Comparison of ENCODE assay signal across 8 mouse cellular contexts in the genomic region with DNA sequence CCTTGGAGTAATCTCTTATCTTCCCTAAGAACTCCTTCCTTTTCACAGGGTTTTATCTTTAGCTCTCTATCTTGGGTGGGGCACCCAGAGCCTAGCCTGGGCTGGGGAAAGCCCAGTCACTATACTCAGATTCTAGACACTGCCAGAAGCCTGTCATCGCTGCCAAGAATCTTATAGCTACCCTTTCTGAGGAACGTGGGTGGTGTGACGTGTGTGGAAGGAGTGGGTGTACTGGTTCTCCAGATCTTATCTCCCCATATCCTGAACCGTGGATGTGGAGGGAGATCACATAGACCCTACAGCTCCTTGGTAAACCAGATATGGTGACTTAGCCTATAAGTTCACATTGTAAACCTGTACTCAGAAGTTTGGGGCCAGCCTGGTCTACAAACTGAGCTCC. TPM values are rescaled to one million over a fixed set of nuclear protein-coding genes. Genes with fewer than 3 reads are reported as not detected.
DNase-seq lines count a peak whose midpoint lies in the region; ATAC-seq and TF ChIP-seq lines count a peak whose summit lies in the region.

No protein-coding gene starts in this region.

- no peaks in the 10 kb centered on the region for H3K27me3 ChIP-seq in heart, embryonic 11.5 days (ENCODE audit: control insufficient read depth, insufficient read depth, low read length)
- H3K27me3 ChIP-seq in ES-Bruce4 (ENCODE audit: control insufficient read depth, insufficient read depth, low read length, poor library complexity, severe bottlenecking) = no peaks in the 10 kb centered on the region
- peaks cover 28% of the 10 kb centered on the region for H3K27me3 ChIP-seq in hindbrain, embryonic 13.5 days
- H3K27me3 ChIP-seq in lung, postnatal 0 days (replicated peaks; ENCODE audit: insufficient read depth, low read length) = no peaks in the 10 kb centered on the region

- DNase-seq in heart, postnatal 4 days = no peak
- DNase-seq in lung, postnatal 0 days (ENCODE audit: low spot score) = peak; percentile 90
- no peak for DNase-seq in layer of hippocampus, postnatal 25 days (ENCODE audit: extremely low spot score in 1 of 2, low spot score in 1 of 2)
- DNase-seq in retina, postnatal 1 day = no peak
- no peak for DNase-seq in layer of hippocampus, adult 8-10 months (ENCODE audit: low spot score in 2 of 2)

- TF ChIP-seq CTCF in ES-Bruce4 (IDR thresholded peaks at IDR 0.05; ENCODE audit: low read depth, low read length) = no peak
- TF ChIP-seq CTCF in lung, postnatal 0 days (IDR thresholded peaks at IDR 0.05) = no peak

- TF ChIP-seq POLR2A in ES-Bruce4 (IDR thresholded peaks at IDR 0.05; ENCODE audit: insufficient read depth, low read length) = no peak

- no peak for TF ChIP-seq EP300 in ES-Bruce4 (IDR thresholded peaks at IDR 0.05; ENCODE audit: insufficient read depth, low read depth, low read length)
- peak; percentile 83 for TF ChIP-seq EP300 in lung, postnatal 0 days (IDR thresholded peaks at IDR 0.05)

- H3K4me1 ChIP-seq in heart, embryonic 11.5 days (ENCODE audit: control insufficient read depth, insufficient read depth, low read length) = peaks cover 24% of the 10 kb centered on the region
- H3K4me1 ChIP-seq in ES-Bruce4 (ENCODE audit: control insufficient read depth, insufficient read depth, low read length) = peaks cover 6% of the 10 kb centered on the region
- peaks cover 30% of the 10 kb centered on the region for H3K4me1 ChIP-seq in hindbrain, embryonic 13.5 days (replicated peaks)
- H3K4me1 ChIP-seq in lung, postnatal 0 days (ENCODE audit: insufficient read depth, low read depth, low read length) = peaks cover 15% of the 10 kb centered on the region; the same call in 1 of the 2 replicates

- no peak for ATAC-seq in heart, embryonic 11.5 days (replicated peaks; ENCODE audit: insufficient number of reproducible peaks, low FRiP score, low TSS enrichment)
- ATAC-seq in hindbrain, embryonic 13.5 days (ENCODE audit: low FRiP score) = no peak
- ATAC-seq in lung, postnatal 0 days = peak; percentile 39

- 0 out of 2 replicates have a peak, but pooled peaks cover 1% of the 10 kb centered on the region for H3K36me3 ChIP-seq in heart, embryonic 11.5 days (ENCODE audit: control insufficient read depth, insufficient read depth, low read length)
- H3K36me3 ChIP-seq in ES-Bruce4 (ENCODE audit: control insufficient read depth, insufficient read depth, low read length, poor library complexity, severe bottlenecking) = 0 out of 2 replicates have a peak, but pooled peaks cover 1% of the 10 kb centered on the region
- peaks cover 5% of the 10 kb centered on the region for H3K36me3 ChIP-seq in hindbrain, embryonic 13.5 days
- peaks cover 9% of the 10 kb centered on the region; the same call in 1 of the 2 replicates for H3K36me3 ChIP-seq in lung, postnatal 0 days (ENCODE audit: insufficient read depth, low read length)

- H3K4me2 ChIP-seq in heart, embryonic 11.5 days = peak overlapping the region; percentile 97
- H3K4me2 ChIP-seq in hindbrain, embryonic 13.5 days = peak overlapping the region; percentile 91
- H3K4me2 ChIP-seq in lung, postnatal 0 days (replicated peaks; ENCODE audit: low read depth, low read length) = peak overlapping the region; percentile 76

- H3K27ac ChIP-seq in heart, embryonic 11.5 days (ENCODE audit: low read depth, low read length) = peak overlapping the region; percentile 82; the same call in 1 of the 2 replicates
- H3K27ac ChIP-seq in ES-Bruce4 (ENCODE audit: insufficient read depth, low read length) = peak overlapping the region; percentile 10; the same call in 1 of the 2 replicates
- H3K27ac ChIP-seq in hindbrain, embryonic 13.5 days = no peak overlapping the region
- peak overlapping the region; percentile 98 for H3K27ac ChIP-seq in lung, postnatal 0 days (ENCODE audit: low read length)

- H3K9me3 ChIP-seq in heart, embryonic 11.5 days (replicated peaks; ENCODE audit: control insufficient read depth, low read length) = no peaks in the 10 kb centered on the region
- no peaks in the 10 kb centered on the region for H3K9me3 ChIP-seq in ES-Bruce4 (replicated peaks; ENCODE audit: control insufficient read depth, insufficient read depth, low read length, poor library complexity, severe bottlenecking)
- no peaks in the 10 kb centered on the region for H3K9me3 ChIP-seq in hindbrain, embryonic 13.5 days
- no peaks in the 10 kb centered on the region for H3K9me3 ChIP-seq in lung, postnatal 0 days (ENCODE audit: low read length)

- 42% methylated on average over 4 of the region's 4 CpGs for WGBS in heart, embryonic 11.5 days (ENCODE audit: insufficient replicate concordance)
- WGBS in hindbrain, embryonic 13.5 days = 79% methylated on average over 4 of the region's 4 CpGs
- WGBS in lung, postnatal 0 days = 13% methylated on average over 4 of the region's 4 CpGs

- H3K4me3 ChIP-seq in heart, embryonic 11.5 days (ENCODE audit: low read depth, low read length) = peak overlapping the region; percentile 74
- H3K4me3 ChIP-seq in ES-Bruce4 (ENCODE audit: low read depth, low read length) = no peak overlapping the region
- H3K4me3 ChIP-seq in hindbrain, embryonic 13.5 days = 0 out of 2 replicates have a peak overlapping the region, but pooled peaks have one; percentile 76
- no peak overlapping the region; the same call in 1 of the 2 replicates for H3K4me3 ChIP-seq in lung, postnatal 0 days (ENCODE audit: low read depth, low read length)

- no peak overlapping the region for H3K9ac ChIP-seq in heart, embryonic 11.5 days (ENCODE audit: low read depth, low read length)
- H3K9ac ChIP-seq in ES-Bruce4 (ENCODE audit: low read depth, poor library complexity, severe bottlenecking) = no peak overlapping the region
- H3K9ac ChIP-seq in hindbrain, embryonic 13.5 days = no peak overlapping the region
- H3K9ac ChIP-seq in lung, postnatal 0 days (replicated peaks; ENCODE audit: low read depth) = no peak overlapping the region; the same call in 1 of the 2 replicates

RNA-seq across cellular contexts. Expression of a gene that starts 0.2 kb away (rescaled TPM):
- polyA plus RNA-seq in heart, embryonic 11.5 days (2014; fragmentation: Nextera tagmentation; extraction: Ambion mirVana) = 7.7 and 8.8 TPM in 2 replicates
- total RNA-seq in heart, postnatal 4 days (2021) = 100 to 1,000 TPM; 146 to 176 TPM
- 12.6 and 13.7 TPM in 2 replicates for polyA plus RNA-seq in ES-Bruce4 (2011; ENCODE audit: insufficient read depth, insufficient read length, low read depth, missing spikeins)
- polyA plus RNA-seq in hindbrain, embryonic 13.5 days (2015; fragmentation: Nextera tagmentation; extraction: Ambion mirVana) = 8.4 and 9.6 TPM in 2 replicates
- polyA plus RNA-seq in lung, postnatal 0 days (2015; fragmentation: Nextera tagmentation; extraction: Ambion mirVana) = 49.2 and 52.3 TPM in 2 replicates
- 1 to 10 TPM; 2.6 to 2.8 TPM for total RNA-seq in layer of hippocampus, postnatal 25 days (2021)
- 1 to 10 TPM; 2.1 to 6.1 (median 2.9) TPM for total RNA-seq in layer of hippocampus, adult 8-10 months (2022)

RNA-seq across cellular contexts. Expression of a gene that starts 5.9 kb away (rescaled TPM):
- polyA plus RNA-seq in heart, embryonic 11.5 days (2014; fragmentation: Nextera tagmentation; extraction: Ambion mirVana) = 5.8 and 9.0 TPM in 2 replicates
- 10 to 100 TPM; 18.3 to 18.9 TPM for total RNA-seq in heart, postnatal 4 days (2021)
- polyA plus RNA-seq in ES-Bruce4 (2011; ENCODE audit: insufficient read depth, insufficient read length, low read depth, missing spikeins) = 71.8 and 74.9 TPM in 2 replicates
- 2.8 and 3.7 TPM in 2 replicates for polyA plus RNA-seq in hindbrain, embryonic 13.5 days (2015; fragmentation: Nextera tagmentation; extraction: Ambion mirVana)
- 22.9 and 24.6 TPM in 2 replicates for polyA plus RNA-seq in lung, postnatal 0 days (2015; fragmentation: Nextera tagmentation; extraction: Ambion mirVana)
- total RNA-seq in layer of hippocampus, postnatal 25 days (2021) = 1 to 10 TPM; 2.1 to 3.1 TPM
- 1 to 10 TPM; 1.9 to 5.1 (median 3.4) TPM for total RNA-seq in layer of hippocampus, adult 8-10 months (2022)

RNA-seq across cellular contexts. Expression of a gene that starts 42.5 kb away (rescaled TPM):
- polyA plus RNA-seq in heart, embryonic 11.5 days (2014; fragmentation: Nextera tagmentation; extraction: Ambion mirVana) = 10.6 and 12.1 TPM in 2 replicates
- total RNA-seq in heart, postnatal 4 days (2021) = 10 to 100 TPM; 13.0 to 15.0 TPM
- polyA plus RNA-seq in ES-Bruce4 (2011; ENCODE audit: insufficient read depth, insufficient read length, low read depth, missing spikeins) = 8.1 and 11.0 TPM in 2 replicates
- polyA plus RNA-seq in hindbrain, embryonic 13.5 days (2015; fragmentation: Nextera tagmentation; extraction: Ambion mirVana) = 17.0 and 17.4 TPM in 2 replicates
- polyA plus RNA-seq in lung, postnatal 0 days (2015; fragmentation: Nextera tagmentation; extraction: Ambion mirVana) = 5.9 and 8.3 TPM in 2 replicates
- 10 to 100 TPM; 16.5 to 18.2 TPM for total RNA-seq in layer of hippocampus, postnatal 25 days (2021)
- 10 to 100 TPM; 15.6 to 20.6 (median 18.5) TPM for total RNA-seq in layer of hippocampus, adult 8-10 months (2022)

RNA-seq across cellular contexts. Expression of a gene that starts 44.8 kb away (rescaled TPM):
- polyA plus RNA-seq in heart, embryonic 11.5 days (2014; fragmentation: Nextera tagmentation; extraction: Ambion mirVana) = 0.66 and 0.92 TPM in 2 replicates
- 1 to 10 TPM; 4.6 to 5.8 TPM for total RNA-seq in heart, postnatal 4 days (2021)
- polyA plus RNA-seq in ES-Bruce4 (2011; ENCODE audit: insufficient read depth, insufficient read length, low read depth, missing spikeins) = 0.30 and 0.43 TPM in 2 replicates
- 7.8 and 8.3 TPM in 2 replicates for polyA plus RNA-seq in hindbrain, embryonic 13.5 days (2015; fragmentation: Nextera tagmentation; extraction: Ambion mirVana)
- polyA plus RNA-seq in lung, postnatal 0 days (2015; fragmentation: Nextera tagmentation; extraction: Ambion mirVana) = 0.23 and 0.36 TPM in 2 replicates
- 1 to 10 TPM; 2.1 to 2.3 TPM for total RNA-seq in layer of hippocampus, postnatal 25 days (2021)
- total RNA-seq in layer of hippocampus, adult 8-10 months (2022) = 1 to 10 TPM; 2.4 to 4.0 (median 3.4) TPM

Comparison
In these comparisons a context has a peak if more than half of its experiments do, and no peak if none do; other contexts are left out.
1. H3K4me3 ChIP-seq: peak in heart, embryonic 11.5 days (single experiment) and hindbrain, embryonic 13.5 days (single experiment); none in ES-Bruce4 (single experiment) and lung, postnatal 0 days (single experiment).
2. Peak in every context shown above with its lines, with median percentiles within 50 percentile points of each other: H3K4me2 ChIP-seq.